Mouse (Mus musculus) embryo, embryonic 10 days (tissue): Measurements from ENCODE around the gene Notch2.
"Not testable (repeated sequence)": the region's sequence is repeated elsewhere in the genome, so short reads cannot be mapped to it uniquely, and the experiment has no call there.

ENCODE experiments used
- DNase-seq: peaks from one replicate; pipeline ENCODE4 v3.0.0-alpha.2; 2015; ENCODE audit warnings: low spot score

The Notch2 gene

DNA sequence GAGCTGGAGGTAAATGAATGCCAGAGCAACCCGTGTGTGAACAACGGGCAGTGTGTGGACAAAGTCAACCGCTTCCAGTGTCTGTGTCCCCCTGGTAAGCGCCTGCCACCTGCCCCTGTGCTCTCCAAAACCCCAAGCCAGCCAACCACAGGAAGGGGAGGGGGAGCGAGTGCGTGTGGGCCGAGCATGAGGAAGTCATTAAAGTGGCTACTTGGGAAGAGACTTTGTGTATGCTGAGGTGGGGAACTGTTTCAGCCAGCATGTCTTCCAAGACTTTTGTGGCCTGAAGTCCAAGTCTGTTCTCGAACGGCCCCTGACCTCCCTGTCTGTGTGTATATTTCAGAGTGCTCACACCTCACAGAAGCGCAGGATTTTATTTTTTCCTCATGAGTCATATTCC lies 88.2 kb downstream of the Notch2 start:
- DNase-seq: peak; percentile 54

DNA sequence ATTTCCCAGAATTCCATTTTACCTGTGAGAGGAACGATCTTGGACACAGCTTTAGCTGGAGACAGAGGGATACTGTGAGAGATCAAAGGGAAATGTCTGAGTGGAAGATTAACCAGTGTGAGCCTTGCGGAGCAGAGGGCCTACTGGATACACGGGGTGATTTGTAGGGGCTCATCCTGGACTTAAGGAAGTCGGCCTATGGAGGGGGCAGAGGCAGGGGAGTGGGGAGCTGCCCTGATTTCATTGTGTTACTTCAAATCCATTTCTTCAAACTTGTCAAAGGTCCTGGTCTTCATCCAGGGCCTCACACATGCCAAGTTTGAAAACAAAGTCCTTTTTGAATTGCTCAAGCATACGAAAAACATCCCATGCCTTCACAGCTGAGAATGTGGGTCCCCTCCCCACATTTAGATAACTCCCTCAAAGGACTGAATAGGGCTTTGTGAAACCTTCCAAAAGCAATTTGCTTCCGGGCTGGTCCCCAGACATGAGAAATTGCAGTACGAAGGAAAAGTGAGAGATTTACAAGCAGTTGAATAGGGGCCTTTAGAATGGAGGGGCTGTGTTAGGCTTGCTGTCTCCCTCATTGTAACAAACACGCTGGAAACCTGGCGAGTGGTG lies 91.6 kb downstream of the Notch2 start:
- peak; percentile 51 for DNase-seq

DNA sequence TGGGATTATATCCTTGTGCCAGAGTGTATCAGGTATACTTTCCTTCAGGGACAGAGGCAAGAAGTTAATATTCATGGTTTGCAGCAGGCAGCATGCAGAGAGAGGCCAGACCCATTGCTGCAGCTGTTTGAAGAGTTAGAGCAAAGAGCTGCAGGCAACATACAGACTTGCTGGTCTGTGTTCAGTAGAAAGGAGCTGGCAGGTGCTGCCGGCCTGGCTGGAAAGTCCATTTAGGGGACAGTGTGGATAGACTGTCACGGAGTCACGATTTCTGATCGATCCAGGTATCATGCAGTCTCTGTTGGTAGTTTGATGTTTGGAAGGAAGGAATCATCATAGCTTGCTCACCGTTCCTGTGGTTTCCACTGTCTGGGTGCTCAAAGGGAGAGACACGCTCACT lies 92.2 kb downstream of the Notch2 start:
- no peak for DNase-seq

DNA sequence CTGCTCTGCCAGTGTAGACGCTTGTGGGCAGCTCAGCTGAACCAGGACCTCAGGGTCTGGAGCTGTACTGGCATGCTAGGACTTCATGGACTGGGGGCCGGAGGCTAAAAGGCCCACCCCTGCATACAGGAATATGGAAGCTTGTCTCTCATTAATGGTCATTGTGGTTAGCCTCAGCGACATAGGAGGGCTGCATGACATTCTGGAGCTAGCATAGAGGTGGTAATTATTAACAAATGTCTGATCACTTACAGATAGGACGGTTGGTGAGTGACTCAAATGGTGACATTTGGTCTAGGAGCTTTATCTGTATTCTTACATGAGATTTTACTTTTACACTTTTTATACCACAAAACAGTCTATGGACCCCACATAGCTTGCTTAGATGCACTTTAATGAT lies 92.8 kb downstream of the Notch2 start:
- DNase-seq: no peak

DNA sequence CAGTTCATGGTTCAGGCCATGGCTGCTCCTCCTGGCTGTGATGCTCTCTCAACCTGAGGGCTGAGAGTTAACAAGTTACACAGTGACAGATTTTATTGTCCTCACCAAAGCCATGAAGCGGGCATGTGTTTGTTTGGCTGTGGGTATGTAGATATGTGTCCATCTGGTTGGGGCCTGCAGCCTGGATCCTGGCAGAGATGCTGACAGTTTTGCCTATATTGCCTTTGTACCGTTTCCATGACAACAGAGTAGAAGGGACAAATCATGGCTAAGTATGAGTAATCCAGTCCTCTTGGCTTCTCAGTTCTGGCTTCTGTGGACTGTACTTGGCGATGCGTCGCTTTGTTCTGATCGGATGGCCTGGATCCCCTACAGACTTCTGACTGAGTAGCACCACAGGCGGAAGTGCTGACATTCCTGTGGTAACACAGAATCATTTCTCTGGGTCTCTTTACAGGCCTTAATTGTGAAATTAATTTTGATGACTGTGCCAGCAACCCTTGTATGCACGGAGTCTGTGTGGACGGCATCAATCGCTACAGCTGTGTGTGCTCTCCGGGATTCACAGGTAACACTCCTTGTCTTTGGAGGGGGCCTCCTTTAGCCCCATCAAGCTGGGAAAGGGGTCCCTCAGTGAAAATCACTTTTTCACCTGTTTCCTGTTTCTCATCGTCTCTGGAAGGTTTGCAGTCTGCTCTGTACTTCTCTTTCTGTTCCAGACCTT lies 93.4 kb downstream of the Notch2 start:
- DNase-seq: no peak

DNA sequence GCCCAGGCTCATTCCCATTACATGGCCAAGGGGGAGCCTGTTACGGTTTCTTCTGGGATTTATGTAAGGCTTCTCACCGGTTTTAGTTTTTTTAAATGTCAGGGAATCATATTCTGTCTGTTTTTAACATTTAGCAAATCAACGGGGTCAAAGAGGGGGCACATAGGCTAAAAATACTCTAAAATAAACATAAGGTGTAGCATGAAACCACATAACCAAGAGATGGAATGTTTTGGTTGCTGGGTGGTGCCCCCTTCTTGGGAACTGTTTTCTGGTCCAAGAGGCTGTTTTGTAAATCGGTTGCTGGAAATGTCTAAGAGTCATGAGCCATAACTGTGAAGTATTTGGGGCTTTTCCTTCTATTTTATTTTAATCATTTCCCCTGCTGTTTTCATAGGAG lies 95.1 kb downstream of the Notch2 start:
- no peak for DNase-seq

DNA sequence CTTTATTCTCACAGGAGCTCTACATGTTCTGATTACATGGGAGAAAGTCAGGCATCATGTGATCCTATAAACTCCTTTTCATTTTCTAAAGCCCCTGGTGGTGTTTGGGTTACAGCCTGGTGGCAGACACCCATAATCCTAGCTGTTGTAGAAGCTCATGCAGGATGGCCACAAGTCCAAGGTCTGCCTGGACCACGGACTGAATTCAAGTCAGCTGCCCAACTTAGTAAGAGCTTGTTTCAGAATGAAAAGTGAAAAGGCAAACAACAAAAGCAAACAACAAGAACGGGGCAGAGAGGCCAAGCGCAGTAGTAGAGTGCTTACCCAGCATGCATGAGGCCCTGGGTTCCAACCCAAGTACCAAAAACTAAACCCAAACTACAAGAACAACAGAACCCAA lies 95.5 kb downstream of the Notch2 start:
- DNase-seq: no peak

DNA sequence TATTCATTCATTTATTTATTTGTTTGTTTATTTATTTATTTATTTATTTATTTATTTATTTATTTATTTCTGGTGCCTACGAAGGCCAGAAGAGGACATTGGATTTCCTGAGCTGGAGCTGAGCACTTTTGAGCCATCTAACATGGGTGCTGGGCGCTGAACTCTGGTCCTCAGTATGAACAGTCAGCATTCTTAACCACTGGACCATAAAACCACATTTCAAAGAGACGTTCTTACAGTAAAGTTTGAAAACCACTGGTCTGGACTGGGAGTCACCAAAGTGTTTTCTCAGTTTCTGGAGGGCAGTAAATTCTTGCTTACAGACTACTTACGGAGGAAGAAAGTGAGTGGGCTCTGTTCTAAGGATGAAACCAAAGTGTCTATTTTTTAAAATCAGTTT lies 97.3 kb downstream of the Notch2 start:
- DNase-seq: no peak

DNA sequence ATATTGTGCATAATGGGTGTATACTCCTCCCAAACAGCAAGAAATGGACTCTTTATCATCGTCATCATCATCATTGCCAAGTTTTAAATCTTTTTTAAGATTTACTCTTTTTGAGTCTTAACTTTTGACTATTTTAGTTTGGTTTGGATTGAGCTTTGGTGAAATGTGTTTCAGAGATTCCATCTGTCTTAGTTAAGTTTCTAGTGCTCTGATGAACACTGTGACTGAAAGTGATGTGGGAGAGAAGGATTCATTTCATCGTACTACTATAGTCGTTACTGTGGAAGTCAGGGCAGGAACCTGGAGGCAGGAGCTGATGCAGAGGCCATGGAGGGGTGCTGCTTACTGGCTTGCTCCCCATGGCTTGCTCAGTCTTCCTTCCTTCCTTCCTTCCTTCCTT lies 104.9 kb downstream of the Notch2 start:
- DNase-seq: no peak

DNA sequence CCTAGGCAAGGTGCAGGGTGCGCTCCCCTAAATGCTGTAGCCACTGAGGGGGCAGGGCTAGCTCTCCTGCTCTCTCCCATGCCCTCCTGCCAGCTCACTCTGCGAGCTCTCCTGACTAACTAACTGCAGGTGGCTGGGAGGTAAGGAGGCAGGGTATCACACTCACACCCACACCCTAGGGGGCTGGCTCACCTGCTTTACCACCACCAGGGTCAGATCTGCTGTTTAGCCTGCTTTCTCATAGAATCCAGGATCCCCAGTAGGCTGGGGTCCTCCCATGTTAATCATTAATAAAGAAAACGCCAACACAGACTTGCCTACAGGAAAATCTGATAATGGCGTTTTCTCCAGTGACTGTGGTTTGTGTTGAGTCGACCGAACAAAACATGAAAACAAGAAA lies 106.0 kb downstream of the Notch2 start:
- DNase-seq: no peak

DNA sequence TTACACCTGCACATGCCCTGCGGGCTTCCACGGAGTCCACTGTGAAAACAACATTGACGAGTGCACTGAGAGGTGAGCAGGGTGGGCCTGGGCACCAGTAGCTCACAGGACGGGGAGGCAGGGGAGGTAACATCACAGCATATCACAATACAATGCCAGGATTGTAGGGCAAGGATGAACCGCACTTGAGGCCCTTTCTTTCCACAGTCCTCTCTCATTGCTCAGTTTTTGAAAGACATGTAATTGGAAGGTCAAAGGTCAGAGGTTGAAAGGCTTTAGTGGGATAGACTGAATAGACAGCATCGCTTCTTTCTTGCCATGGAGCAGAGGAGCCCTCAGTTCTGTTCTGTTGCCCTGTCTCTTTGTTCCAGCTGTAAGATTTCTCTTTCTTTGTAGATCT lies 107.6 kb downstream of the Notch2 start:
- peak; percentile 84 for DNase-seq

DNA sequence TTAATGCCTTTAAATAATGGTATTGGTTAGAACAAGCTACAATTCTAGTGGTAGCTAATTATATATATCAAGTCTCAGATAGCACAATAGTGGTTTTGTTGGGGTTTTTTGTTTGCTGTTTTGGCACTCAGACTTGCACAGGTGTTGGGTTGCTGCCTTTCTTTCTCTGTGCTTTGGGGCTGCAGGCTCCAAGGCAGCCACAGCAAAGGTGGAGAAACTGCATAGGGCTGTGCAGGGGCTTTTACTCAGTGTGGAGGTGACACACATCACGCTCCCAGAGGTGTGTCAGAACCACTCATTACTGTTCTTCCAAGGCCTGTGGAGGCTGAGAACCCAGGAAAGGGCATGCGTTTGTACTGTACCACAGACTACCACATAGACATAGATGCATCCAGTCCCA lies 114.4 kb downstream of the Notch2 start:
- DNase-seq: no peak

DNA sequence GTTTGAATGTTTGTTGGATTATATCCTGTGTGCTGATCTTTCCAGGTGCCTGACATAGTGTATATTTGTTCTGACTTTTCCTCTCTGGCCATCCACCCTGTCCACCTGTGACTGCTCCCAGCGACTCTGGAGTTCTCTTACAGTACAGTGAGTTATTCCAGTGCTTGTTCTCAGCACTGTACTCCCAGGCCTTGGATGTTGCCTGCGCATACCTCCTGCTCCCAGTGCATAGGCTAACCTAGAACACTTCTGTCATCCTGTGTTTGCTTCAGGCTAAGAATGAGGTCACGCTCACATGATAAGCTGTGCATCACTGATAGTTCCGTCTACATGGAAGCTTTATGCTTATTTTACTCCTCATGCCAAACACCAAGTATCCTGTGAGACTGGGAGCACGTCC lies 115.4 kb downstream of the Notch2 start:
- no peak for DNase-seq

DNA sequence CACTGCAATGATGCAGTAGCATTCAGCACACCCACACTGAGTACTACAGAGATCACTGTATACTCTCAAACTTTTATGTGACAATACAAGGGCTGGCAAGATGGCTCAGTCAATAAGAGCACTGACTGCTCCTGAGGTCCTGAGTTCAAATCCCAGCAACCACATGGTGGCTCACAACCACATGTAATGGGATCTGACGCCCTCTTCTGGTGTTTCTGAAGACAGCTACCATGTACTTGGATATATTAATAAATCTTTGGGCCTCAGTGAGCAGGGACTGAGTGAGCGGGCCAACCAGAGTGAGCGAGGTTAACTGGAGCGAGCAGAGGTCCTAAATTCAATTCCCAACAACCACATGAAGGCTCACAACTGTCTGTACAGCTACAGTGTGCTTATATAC lies 118.8 kb downstream of the Notch2 start:
- not testable (repeated sequence) for DNase-seq

DNA sequence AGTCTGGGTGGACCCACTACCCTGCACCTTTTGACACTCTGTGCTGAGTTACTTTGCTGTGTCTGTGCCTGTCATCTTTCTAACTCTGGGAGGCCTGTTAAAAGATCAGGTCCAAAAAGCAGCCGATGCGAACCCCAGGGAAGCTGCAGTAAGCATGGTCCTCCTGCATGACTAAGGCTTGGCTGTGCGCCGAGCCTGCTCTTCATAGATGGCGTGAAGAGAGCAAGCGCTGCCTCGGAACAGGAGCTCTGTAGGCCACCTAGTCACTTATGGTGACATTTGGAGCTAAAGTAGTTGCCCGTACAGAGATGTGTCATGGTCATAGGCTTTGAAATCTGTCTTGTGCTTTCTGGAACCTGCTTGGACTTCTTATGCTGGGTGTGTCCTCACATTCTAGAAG lies 119.3 kb downstream of the Notch2 start:
- DNase-seq: no peak

DNA sequence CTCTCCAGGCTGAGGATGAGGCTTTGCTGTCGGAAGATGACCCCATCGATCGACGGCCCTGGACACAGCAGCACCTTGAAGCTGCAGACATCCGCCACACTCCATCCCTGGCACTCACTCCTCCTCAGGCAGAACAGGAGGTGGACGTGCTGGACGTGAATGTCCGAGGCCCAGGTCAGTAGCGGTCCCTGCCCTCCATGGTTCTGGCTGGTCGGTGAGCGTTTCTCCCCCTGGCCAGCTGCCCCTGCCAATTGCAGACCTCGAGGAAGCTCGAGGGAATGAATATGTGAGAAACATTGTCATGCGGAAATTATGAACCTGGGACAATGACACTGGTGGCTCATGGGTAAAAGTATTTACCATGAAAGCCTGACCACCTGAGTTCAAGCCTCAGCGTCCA lies 128.1 kb downstream of the Notch2 start:
- no peak for DNase-seq

DNA sequence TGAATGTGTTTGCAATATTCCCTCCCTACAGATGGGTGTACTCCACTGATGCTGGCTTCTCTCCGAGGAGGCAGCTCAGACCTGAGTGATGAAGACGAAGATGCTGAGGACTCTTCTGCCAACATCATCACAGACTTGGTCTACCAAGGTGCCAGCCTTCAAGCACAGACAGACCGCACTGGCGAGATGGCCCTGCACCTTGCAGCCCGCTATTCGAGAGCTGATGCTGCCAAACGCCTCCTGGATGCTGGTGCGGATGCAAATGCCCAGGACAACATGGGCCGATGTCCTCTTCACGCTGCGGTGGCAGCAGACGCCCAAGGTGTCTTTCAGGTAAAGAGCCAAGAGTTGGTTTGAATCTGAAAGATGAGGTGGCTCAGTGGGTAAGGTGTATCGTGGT lies 129.5 kb downstream of the Notch2 start:
- DNase-seq: no peak

DNA sequence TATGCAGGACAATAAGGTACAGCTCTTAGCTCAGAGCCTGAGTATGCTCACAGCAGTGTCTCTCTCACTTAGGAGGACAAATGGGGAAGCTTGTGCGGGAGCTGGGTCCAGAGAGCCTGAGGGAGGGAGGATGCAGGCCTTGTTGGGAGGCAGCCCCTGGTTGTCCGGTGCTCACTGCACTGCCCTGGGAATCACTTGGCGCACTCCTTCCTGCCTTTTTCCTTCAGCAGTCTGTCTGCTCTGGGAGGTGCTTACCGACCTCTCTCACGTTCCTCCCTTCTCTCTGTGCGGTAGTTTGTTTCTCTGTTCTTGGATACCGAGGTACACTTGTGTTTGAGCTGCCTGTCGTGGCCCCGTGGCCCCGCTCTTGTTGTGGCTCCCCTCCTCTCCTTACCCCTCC lies 131.9 kb downstream of the Notch2 start:
- no peak for DNase-seq

DNA sequence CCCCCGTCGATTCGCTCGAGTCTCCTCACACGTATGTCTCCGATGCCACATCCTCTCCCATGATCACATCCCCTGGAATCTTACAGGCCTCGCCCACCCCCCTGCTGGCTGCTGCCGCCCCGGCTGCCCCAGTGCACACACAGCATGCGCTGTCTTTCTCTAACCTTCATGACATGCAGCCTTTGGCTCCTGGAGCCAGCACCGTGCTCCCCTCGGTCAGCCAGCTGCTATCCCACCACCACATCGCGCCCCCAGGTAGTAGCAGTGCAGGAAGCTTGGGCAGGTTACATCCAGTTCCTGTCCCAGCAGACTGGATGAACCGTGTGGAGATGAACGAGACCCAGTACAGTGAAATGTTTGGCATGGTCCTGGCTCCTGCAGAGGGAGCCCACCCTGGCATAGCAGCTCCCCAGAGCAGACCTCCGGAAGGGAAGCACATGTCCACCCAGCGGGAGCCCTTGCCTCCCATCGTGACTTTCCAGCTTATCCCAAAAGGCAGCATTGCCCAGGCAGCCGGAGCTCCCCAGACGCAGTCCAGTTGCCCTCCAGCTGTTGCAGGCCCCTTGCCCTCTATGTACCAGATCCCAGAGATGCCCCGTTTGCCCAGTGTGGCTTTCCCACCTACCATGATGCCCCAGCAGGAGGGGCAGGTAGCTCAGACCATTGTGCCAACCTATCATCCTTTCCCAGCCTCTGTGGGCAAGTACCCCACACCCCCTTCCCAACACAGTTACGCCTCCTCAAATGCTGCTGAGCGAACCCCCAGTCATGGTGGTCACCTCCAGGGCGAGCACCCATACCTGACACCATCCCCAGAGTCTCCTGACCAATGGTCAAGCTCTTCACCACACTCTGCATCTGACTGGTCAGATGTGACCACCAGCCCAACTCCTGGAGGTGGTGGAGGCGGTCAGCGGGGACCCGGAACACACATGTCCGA lies 133.4 kb downstream of the Notch2 start:
- no peak for DNase-seq

DNA sequence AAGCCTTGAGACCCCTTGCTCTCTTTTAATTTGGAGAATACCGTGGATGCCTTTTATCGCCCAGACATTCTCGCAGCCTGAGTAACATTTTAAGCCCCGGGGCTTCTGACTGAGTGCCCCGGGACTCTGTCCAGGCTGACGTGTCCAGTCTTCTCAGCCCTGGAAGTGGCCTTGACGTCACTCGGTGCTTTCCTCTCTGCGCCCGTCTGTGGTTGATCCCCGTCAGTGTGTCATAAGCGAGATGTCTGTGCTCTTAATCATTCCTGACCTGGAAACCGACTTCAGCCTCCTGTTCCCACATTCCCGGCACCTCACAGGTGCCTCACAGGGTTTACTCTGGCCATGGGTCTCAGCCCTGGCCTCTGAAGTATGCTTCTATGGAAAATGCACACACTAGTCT lies 134.4 kb downstream of the Notch2 start:
- no peak for DNase-seq

DNA sequence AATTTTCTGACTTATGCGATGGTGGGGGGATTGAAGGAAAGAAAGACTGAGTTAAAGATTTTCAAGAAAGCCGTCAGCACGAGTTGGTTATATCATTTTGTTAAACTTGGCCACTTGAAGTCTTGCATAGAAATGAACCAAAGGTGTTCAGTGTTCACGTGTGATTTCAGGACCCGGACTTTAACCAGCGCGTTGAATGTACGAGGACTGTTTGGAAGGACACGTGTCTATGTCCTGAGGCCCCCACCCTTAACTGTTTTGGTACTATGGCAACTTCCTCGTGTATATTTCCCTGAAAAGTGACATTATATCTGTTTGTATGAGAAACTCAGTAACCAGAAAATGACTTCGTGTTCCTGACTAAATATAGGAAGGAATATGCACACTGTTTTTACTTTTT lies 136.6 kb downstream of the Notch2 start:
- DNase-seq: no peak

DNA sequence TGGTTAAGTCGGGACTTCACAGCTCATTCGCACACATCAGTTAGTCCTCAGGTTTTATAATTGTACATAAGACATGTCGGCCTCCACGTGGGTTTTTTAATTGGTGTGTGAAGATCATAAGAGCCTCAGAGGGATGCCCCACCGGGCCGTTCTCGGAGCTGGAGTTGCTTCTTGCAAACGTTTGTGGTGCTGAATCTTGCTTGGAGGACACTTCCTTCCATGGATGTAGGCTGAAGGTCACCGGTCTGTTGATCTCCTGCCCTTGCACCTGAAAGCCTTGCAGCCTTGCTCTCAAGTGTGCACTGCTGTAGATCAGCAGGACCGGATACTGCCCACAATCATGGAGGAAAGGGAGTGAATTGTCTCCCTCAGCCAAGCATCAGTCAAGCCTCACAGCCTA lies 137.7 kb downstream of the Notch2 start:
- no peak for DNase-seq

DNA sequence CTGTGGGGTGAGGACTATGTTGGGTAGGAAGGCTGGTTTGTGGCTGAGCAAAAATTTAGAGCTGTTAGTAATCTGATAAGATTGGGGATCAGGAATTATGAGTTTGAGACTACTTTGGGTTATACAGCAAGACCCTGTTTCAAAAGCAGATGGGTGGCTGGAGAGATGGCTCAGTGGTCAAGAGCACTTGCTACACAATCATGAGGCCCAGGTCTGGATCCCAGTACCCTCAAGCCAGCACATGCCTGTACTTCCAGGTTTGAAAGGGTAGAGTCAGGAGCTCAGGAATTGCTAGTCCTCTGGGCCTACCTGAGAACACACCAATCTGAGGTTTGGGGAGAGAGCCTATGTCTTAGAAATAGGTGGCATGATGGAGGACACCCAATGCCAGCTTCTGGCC lies 140.1 kb downstream of the Notch2 start:
- DNase-seq: no peak
